Mouse (Mus musculus): ENCODE data around the gene Fbxo8. TPM values are rescaled to one million over a fixed set of nuclear protein-coding genes. Genes with fewer than 3 reads are reported as not detected.

Gene Fbxo8
- polyA plus RNA-seq, 1 experiment from 2014 or later: 37.0 TPM

Small RNA genes lying within 50 kb of the gene (microRNA-seq; reads per million reads assigned to microRNA genes)
- gene Gm25992: not detected

Other genes starting within 250 kb of the Fbxo8 start
- gene Cep44, start within 50 bp of the Fbxo8 start, polyA plus RNA-seq (2014; fragmentation: Nextera tagmentation; extraction: Ambion mirVana): 28.8 and 32.1 TPM in 2 replicates

Measured in neural tube, embryonic 11.5 days (tissue).